Mouse (Mus musculus) left cerebral cortex, adult 8-10 months (tissue): ENCODE data around the gene Pax6. TPM values are rescaled to one million over a fixed set of nuclear protein-coding genes. Genes with fewer than 3 reads are reported as not detected.

Experiments used
- DNase-seq, 2 experiments: peaks; one replicate each; pipeline ENCODE4 v3.0.0; 2022; ENCODE audit warnings: low spot score in 2 of 2
- total RNA-seq, 4 experiments: library from RNA; stranded (reverse); gene quantifications; 2 replicates each; pipeline ENCODE4 v1.2.4; 2022

The Pax6 gene
- total RNA-seq, 4 experiments from 2014 or later: 9.3 to 12.0 (median 11.3) TPM

GRCm38 (mm10) chr2:105671116-105671797, 2.6 kb downstream of the Pax6 start:
- DNase-seq: no peak

GRCm38 (mm10) chr2:105671798-105672595, 3.3 kb downstream of the Pax6 start:
- no peak for DNase-seq

- DNase-seq: no peak
These were observed 3.9 kb downstream of the Pax6 start for GRCm38 (mm10) chr2:105672596-105672960.

GRCm38 (mm10) chr2:105673054-105673453, 4.4 kb downstream of the Pax6 start:
- DNase-seq: no peak

GRCm38 (mm10) chr2:105673631-105674060, 4.9 kb downstream of the Pax6 start:
- no peak for DNase-seq

- no peak for DNase-seq
These were observed 5.6 kb downstream of the Pax6 start for GRCm38 (mm10) chr2:105674061-105674874.

GRCm38 (mm10) chr2:105674875-105675729, 6.4 kb downstream of the Pax6 start:
- peak; percentile 63 to 81 for DNase-seq

- no peak for DNase-seq
These were observed 7.0 kb downstream of the Pax6 start for GRCm38 (mm10) chr2:105675730-105676079.

GRCm38 (mm10) chr2:105676080-105676908, 7.6 kb downstream of the Pax6 start:
- DNase-seq: no peak

GRCm38 (mm10) chr2:105676909-105677433, 8.3 kb downstream of the Pax6 start:
- DNase-seq: no peak

- DNase-seq: no peak
These were observed 8.9 kb downstream of the Pax6 start for GRCm38 (mm10) chr2:105677434-105678105.

- DNase-seq: no peak
These were observed 9.6 kb downstream of the Pax6 start for GRCm38 (mm10) chr2:105678306-105678705.

GRCm38 (mm10) chr2:105678880-105679321, 10.2 kb downstream of the Pax6 start:
- DNase-seq: no peak

GRCm38 (mm10) chr2:105679331-105679730, 10.6 kb downstream of the Pax6 start:
- no peak for DNase-seq

GRCm38 (mm10) chr2:105680146-105680998, 11.7 kb downstream of the Pax6 start:
- no peak for DNase-seq

- no peak for DNase-seq
These were observed 12.5 kb downstream of the Pax6 start for GRCm38 (mm10) chr2:105680999-105681710.

GRCm38 (mm10) chr2:105682011-105682501, 13.4 kb downstream of the Pax6 start:
- DNase-seq: no peak
